Mouse (Mus musculus) inflammation-experienced regulatory T-cells, adult 6 months (primary cell): Measurements from ENCODE around the gene Bcl2l1. TPM values are rescaled to one million over a fixed set of nuclear protein-coding genes. Genes with fewer than 3 reads are reported as not detected.

Experiments
- ATAC-seq: one replicate; pipeline ENCODE4 v1.8.0; 2017
- polyA plus RNA-seq, 3 experiments: library from polyadenylated mRNA; unstranded; fragments of 100-300 nt; shearing (Covaris generic); gene quantifications; one replicate each; pipeline ENCODE4 v1.2.1; 2017

Gene Bcl2l1
- polyA plus RNA-seq, 3 experiments from 2014 or later: 36.5 to 64.5 (median 41.8) TPM

DNA sequence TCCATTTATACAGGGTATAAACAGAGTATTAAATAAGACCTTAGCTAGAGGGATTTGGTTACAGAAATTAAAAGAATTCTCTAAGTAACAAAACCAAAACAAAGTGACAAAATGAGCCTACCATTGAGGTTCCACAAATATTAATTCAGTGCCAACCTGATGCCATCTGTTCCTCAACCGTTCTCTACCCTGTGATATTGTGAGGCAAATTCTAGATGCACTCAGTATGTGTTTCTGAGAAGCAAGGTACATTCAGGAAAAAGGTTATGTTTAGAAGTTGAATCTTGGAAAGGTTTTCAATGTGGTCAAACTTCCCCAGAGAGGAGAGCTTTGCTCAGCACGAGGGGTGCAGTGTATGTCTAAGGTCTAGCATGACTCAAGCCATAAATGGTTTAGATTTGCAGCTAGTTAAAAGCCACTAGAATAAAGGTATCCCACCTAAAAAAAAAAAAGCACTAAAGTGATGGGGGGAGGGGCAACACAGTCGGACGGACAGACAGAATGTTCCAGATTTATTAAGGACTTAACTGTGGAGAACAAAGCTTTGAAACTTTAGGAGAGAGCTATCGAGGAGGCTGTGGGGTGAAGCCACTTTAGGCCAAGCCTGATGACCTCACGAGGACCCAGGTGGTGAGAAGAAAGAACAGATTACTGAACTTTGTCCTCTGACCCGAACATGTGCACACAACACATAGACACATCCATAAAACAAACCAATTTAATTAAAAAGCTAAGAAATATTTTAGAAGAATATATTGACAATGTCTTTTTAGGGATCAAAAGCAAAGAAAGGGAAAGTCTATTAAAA, 31.4 kb downstream of the Bcl2l1 start:
- no peak for ATAC-seq

DNA sequence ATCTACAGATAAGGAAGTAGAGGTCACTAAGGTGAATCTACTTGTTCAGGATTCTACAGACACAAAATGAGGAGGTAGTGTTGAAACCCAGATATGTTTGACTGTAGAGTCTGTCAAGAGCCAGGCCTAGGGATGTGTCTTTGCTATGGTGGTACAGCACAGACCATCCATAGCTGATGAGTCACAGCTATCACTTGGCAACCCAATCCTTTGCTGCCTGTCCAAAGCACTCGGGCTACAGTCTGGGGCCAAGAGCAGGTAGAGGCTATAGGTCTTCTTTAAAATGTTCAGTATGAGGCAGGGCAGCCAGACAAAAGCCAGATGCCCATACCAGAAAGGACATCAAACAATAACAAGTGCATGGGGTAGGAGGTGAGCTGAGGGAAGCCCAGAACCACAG, 33.9 kb downstream of the Bcl2l1 start:
- no peak for ATAC-seq

DNA sequence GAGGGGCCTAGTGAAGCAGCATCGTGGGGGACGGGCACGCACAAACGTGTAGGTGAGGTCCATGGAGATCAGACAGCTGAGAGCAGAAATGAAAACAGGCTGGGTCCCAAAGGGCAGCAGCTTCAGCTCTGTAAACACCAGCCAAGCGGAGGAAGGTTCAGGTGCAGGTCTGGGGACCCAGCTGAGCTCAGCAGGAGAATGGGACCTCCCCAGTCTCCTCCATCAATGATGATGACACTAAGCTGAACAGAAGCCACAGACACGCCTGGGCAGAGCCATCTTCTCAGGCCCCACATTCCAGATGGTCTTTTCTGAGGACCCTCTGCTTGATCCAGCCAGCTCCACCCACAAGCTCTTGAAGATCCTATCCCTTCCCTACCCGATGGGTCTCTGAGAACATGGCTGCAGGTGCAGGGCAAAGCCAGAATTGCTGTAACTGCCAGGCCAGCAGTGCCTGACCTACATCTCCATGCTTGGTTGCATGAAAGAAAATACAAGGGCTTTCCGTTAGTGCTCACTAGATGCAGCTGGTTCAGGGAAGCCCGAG, 37.2 kb downstream of the Bcl2l1 start:
- no peak for ATAC-seq

DNA sequence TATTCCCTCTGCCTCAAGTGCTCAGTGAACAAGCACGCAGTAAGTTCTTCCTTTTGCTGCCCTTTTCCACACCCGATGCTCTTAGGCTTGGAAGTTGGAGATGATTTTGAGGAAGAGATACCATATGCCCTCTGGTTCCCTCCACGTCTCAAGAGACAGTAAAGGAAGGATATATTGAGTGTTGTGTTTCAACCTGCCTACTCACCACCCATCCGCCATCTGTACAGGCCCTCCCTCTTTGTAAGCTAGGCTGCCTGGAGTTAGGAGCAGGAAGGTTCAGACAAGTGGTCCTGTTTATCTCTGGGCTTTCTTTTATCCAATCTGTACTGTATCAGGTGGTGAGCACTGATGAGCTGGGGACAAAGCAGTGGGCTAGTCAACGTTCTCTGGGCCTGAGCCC, 38.1 kb downstream of the Bcl2l1 start:
- no peak for ATAC-seq

DNA sequence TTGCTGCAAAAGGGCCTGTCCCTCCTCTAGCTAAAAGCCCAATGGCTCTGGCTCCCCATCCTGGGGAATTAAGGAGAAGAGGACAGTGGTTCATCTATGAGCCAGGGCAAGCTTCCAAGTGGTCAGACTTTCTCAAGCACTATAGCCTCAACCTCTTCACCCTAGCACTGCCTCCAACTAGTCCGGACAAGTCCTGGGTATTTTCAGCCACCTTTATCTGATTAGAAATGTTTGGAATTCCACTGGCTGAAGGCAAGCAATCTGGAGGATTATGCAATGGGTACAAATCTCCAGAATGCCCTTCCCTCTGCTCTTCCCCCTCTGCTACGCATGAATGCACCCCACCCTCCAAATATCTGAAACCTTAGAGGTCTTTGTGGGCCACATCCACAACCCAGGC, 39.1 kb downstream of the Bcl2l1 start:
- no peak for ATAC-seq

DNA sequence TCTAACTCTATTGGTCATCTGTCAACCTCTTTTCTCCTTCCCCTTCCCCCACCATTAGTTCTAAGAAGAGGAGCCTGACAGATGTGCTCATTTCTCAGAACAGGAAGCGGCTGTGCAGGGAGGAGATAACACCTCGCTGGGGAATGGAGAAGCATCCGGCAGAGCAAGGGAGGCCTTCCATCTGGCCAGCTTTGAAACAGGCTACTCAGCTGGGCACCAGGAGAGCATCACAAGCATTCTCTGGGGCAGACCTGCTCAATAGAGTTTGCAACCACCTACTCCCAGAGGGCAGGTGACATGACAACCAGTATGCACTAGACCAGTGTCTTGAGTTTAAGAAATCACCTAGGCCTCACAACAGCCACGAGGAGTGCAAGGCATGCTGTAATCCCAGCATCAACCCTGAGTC, 41.9 kb downstream of the Bcl2l1 start:
- ATAC-seq: peak; percentile 81

DNA sequence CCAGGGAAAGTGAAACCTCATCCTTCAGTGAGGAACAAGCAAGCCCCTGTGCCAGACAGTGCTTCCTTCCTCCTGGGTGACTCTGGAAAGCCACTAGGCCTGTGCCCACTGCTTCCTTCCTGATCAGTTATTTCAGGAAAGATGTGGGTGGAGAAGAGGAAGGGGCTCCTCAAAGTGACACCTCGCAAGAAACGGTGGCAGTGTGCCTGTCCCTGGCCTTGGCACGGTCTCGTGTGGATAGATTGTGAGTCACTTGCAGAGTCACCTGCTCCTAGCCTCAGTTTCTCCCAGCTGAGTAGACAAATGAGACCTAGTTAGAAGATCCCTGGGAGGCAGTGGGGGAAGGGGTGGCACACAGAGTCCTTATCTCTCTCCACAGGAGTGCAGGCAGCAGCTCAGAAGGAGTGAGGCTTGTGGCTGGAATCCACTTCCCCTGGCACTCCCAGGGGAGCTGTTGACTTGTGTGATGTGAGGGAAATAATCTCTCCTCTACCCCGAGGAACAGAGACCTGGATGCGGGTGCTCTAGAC, 42.6 kb downstream of the Bcl2l1 start:
- ATAC-seq: peak; percentile 15

DNA sequence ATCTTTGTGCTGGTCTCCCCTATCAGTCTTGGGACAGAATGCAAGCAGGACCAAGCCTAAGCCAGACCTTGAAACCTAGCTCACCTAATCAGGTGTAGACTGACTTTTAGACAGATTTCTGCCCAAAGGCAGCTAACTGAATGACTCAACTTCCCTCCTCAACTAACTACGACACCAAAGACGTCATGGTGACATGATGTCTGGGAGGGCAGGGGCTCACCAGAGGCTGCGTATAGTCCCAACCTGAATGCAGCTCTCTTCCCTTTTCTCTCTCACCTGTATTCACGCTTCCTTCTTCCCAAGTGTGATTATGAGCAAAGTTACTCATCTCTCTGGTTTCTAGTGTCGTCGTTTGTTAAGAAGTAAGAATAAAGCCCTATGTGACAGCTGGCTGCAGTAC, 44.0 kb downstream of the Bcl2l1 start:
- peak; percentile 41 for ATAC-seq

DNA sequence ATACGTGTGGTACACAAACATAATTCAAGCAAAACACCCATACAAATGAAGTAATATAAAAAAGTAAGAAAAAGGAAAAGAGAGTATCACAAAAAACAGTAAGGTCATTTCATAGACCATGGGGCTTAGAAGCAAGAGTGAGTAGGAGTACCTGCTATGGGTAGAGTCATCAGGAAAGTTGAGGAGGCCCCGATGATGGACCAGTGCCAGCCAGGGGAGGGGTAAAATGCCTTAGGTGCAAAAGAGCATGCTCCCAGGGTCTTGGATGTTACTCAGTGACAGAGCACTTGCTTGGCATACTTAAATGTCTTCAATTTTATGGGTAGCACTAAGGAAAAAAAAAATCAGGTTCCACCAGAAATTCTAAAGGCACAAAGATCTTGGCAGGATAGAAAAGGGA, 44.4 kb downstream of the Bcl2l1 start:
- no peak for ATAC-seq

DNA sequence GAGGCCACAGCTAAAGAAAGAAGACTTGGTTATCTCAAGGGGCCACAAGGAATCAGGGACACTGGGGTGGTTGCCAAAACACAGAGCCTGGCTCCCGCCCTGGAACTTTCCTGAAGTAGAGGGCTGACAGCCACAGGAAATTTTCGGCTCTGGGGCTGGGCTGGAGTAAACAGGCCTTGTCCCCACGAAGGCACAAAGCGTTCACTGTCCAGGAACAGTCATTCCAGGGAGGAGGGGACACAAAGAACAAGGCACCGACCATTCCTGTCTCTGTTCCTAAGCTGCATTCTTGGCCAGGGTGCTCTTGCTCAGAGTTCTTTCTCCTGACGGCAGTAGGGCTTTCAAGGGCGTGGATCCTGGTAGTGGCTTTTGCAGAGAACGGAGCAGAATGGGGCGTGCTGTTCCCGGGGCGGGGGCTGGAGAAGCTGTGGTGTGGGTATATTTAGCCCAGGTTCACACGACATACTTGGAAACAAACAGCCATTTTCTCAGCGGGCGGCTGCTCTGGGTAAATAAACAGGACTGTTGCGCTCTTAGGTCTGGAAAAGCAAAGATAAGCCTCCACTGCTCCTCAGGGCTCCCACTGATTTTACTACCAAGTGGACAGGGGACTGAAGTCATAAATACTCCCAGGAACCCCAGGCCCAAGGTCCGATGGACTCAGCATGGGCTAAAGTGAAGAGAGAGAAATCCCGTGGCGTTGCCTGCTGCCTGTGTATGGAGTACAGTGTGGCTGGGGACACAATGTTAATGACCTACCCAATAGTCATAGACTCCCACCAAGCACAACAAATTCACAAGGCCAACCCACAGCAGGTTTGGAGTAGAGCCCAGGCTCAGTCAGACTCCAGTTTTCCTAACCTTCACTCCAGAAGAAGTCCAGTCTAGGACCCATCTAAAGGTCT, 45.8 kb downstream of the Bcl2l1 start:
- ATAC-seq: no peak

DNA sequence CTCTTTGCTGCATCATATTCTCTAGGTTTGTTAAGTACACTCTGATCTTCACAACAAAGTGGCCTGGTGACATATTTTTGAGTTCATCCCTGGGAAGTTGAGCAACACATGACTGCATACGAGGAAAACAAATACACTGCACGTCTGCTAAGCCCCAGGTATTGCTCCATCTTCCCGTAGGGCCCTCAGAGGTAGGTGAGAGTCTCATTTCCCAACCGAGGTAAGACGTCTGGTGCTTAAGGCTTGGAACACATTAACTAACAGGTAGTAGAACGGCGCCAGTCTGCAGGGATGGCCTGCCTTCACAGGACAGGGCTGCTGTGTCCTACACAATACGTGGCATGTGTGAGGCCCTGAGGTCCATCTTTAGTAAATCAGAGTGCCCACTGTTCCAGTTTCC, 46.9 kb downstream of the Bcl2l1 start:
- no peak for ATAC-seq

DNA sequence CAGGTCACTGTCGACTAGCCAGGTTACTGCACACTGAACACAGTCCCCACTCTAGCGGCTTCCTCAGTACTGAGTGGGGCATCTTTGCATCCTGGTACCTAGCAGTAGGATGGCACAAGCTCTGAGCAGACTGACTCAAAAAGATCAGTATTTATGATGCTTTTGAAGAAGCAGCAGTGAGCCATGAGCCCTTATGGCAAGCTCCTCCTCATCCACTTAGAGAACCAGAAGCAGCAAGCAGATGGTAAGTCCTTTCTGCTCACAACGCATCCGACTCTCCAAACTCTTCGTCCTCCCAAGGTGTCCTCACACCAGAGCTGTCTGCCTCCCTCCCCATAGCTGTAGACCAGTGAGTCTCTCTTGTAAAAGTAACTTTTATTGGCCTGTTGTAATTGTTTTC, 48.3 kb downstream of the Bcl2l1 start:
- ATAC-seq: no peak

DNA sequence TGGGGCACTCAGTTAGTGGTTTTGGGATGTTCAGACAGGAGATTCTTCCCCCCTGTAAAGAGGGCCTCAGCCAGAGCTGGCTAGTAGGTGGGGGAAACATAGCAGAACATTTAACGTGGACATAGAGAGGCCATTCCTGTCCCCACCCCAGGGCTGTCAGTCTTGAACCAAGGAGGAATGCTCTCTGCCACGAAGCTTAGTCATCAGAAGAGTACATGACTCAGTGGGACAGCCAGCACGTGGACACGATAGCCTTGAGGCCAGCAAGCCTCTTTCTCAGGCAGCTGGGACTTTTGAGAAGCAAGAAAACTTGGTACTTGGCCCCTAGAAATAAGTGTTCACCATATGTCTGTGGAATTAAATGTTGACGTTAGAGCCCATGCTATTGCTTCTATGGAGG, 48.9 kb downstream of the Bcl2l1 start:
- ATAC-seq: no peak

DNA sequence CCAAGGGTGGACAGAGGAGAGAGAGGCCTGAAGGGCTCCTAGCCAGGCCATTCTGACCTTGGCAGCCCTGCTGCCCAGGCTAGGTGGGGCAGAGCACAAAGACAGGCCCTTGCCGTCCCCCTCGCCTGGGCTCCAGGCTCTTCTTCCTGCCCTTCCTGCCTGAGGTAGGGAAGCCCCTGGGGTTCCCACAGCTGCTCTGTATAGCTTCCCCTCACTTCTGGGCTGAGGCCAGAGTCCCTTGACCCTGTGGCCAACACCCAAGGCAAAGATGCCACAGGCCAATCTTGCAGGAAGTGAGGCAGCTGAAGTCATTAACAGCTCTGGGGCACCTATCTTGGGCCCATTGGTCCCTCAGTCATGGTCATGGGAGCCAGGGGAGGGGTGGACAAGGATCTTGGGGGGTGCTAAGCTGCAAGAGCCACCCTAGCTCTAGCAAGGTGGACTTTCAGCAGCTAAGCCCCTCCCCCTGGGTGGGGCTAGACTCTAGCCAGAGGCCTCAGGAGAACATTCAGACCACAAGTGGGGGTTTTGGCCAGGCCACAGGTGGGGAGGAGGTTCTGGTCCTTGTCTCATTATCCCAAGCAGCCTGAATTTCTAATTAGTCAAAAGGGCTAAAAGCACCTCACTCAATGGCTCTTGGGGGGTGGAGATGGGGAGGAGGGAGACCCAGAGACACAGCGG, 50.4 kb downstream of the Bcl2l1 start:
- ATAC-seq: no peak

DNA sequence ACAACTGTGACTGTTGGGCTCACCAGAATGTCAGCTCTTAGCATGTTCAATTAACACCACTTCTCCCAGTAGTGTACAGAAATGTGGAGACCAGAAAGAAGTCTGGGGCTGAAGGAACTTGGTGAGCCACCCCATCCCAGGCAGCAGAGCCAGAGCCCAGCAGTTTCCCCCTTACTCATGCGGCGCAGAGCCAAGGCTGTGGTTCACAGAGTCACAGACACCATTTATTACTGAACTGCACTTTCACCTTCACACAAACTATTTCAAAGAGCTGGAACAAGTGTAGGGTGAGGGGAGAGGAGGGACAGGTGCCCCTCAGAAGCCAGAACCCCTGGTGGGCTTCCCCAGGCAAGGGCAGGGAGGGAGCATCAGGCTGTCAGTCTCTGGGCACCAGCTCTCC, 51.1 kb downstream of the Bcl2l1 start:
- ATAC-seq: no peak

DNA sequence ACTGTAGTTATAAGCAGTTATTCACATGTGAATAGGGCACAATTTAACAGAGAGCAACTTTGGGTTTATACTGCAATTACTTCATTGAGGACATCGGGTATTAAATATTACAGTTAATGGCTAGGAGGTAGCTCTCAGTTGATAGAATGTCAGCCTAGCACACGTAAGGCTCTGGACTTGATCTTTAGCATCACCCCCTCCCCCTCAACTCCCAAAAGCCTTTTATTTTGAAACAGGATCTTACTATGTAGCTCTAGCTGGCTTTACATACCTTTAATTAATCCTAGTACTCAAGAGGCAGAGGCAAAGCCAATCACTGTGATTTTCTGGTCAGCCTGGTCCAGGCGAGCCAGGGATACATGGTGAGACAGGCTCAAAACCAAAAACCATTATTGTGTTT, 54.4 kb downstream of the Bcl2l1 start:
- ATAC-seq: no peak

DNA sequence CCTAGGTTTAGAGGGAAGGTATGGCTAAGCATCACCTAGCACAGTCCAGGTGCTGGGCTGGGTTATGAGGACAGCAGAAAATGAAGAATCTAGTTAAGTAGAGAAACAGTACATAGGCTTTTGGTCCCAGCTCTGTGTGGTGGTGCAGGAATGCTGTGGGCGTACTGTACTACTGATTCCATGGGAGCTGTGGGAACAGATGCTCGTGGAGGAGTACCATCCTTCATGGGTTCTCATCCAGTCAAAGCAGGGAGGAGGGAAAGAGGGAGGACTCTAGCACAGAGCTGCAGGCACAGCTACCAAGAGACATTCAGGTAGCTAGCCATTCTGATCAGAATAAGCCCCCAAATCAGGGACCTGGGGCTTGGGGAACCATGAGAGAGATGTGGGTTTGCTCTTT, 55.1 kb downstream of the Bcl2l1 start:
- ATAC-seq: no peak

DNA sequence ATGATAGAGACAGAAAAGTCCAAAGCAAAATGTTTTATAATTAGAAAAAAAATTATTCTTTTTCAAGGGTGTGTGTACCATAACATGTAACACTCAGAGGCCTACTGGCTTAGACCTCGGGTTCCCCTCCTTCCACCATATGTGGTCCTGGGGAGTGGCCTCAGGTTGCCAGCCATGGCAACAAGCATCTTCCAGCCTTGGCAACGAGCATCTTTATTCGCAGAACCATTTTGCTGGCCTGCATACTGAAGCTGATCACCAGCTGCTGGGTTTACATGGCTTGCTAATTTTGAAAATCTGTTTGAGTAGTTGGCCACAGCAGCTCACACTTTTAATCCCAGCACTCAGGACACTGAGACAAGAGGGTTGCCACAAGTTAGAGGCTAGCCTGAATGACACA, 55.5 kb downstream of the Bcl2l1 start:
- no peak for ATAC-seq

DNA sequence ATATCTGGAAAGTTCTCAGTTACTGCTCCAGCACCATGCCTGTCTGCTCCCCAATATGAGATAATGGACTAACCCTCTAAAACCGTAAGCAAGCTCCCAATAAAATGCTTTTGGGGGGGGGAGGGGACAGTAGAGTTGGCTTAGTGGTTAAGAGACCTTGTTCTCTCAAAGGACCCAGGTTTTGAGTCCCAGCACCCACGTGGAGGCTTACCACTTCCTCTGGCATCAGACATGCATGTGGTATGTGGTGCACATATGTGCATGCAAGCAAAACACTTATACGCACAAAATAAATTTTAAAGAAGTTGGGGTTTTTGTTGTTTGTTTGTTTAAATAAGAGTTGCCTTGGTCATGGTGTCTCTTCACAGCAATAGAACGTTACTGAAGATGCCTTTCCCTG, 56.2 kb downstream of the Bcl2l1 start:
- peak; percentile 86 for ATAC-seq

DNA sequence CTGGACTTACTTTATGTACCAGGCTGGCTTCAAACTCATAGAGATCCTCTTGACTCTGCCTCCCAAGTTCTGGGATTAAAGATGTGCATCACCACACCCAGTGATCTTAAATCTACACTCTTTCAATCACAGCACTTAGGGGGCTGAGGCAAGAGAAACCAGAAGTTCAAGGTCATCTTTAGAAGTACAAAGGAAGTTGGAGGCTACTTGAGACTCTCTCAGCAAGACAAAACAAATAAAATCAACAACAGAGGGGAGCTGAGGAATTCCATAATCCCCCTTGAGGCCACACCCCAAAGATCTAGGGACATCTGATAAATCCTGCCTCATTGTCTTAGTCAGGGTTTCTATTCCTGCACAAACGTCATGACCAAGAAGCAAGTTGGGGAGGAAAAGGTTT, 59.3 kb downstream of the Bcl2l1 start:
- ATAC-seq: no peak

DNA sequence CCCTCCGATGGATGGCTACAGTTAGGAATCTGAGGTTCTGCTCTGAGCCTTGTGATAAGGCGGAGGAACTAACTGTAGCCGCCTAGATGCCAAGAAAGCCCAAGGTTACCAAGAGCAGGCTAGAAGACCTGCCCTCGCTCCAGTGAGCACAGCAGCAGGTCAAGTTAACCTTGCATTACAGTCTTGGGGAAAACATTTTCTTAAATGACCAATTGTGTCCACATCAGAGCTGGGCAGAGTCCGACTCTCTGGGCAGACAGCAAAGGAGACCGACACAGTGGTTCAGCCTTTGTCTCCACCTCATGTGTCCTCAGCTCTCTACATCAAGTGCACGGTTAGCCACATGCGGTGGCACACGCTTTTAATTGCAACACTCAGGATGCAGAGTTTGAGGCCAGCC, 60.0 kb downstream of the Bcl2l1 start:
- ATAC-seq: no peak

DNA sequence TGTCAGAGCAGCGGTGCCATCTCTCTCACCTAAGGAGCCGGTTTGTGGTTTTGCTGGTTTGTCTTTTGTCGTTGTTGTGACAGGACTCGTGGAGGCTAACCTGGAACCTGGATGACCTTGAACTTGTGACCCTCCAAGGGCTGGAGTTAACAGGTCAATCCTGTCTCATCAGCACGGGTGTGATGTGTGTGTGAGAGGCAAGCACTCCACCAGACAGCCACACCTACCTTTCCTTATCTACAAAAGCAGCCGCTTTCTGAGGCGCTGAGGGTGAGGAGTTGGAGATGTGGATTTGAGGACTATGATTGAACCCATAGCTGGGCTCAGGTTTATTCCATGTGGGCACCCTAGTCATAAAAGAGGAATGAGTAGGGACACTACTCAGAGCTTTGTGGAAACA, 61.9 kb downstream of the Bcl2l1 start:
- no peak for ATAC-seq
